Mouse (Mus musculus) c-Kit-negative CD71-positive TER-119-positive erythroid progenitor cells, embryonic 14.5 days (primary cell): Measurements from ENCODE around the gene Sez6l.
"Not testable (repeated sequence)": the region's sequence is repeated elsewhere in the genome, so short reads cannot be mapped to it uniquely, and the experiment has no call there.

Experiments used
- DNase-seq: peaks from one replicate; pipeline ENCODE4 v3.0.0-alpha.2; 2013; ENCODE audit warnings: low read depth, low spot score

The Sez6l gene

GRCm38 (mm10) chr5:112433004-112433403, 144.0 kb downstream of the Sez6l start:
- DNase-seq: peak; percentile 17

- DNase-seq: no peak
These were observed 145.0 kb downstream of the Sez6l start for GRCm38 (mm10) chr5:112432033-112432432.

- no peak for DNase-seq
These were observed 145.7 kb downstream of the Sez6l start for GRCm38 (mm10) chr5:112431120-112431775.

GRCm38 (mm10) chr5:112428944-112429343, 148.0 kb downstream of the Sez6l start:
- DNase-seq: no peak

- DNase-seq: peak; percentile 29
These were observed 149.7 kb downstream of the Sez6l start for GRCm38 (mm10) chr5:112427283-112427682.

- no peak for DNase-seq
These were observed 150.3 kb downstream of the Sez6l start for GRCm38 (mm10) chr5:112426635-112427034.

GRCm38 (mm10) chr5:112419535-112419934, 157.4 kb downstream of the Sez6l start:
- no peak for DNase-seq

- no peak for DNase-seq
These were observed 159.0 kb downstream of the Sez6l start for GRCm38 (mm10) chr5:112418023-112418422.

- no peak for DNase-seq
These were observed 160.3 kb downstream of the Sez6l start for GRCm38 (mm10) chr5:112416673-112417072.

GRCm38 (mm10) chr5:112412781-112413180, 164.2 kb downstream of the Sez6l start:
- not testable (repeated sequence) for DNase-seq

GRCm38 (mm10) chr5:112411514-112412335, 165.3 kb downstream of the Sez6l start:
- no peak for DNase-seq

GRCm38 (mm10) chr5:112411072-112411471, 165.9 kb downstream of the Sez6l start:
- no peak for DNase-seq

- DNase-seq: no peak
These were observed 167.7 kb downstream of the Sez6l start for GRCm38 (mm10) chr5:112409274-112409673.

- no peak for DNase-seq
These were observed 171.0 kb downstream of the Sez6l start for GRCm38 (mm10) chr5:112406017-112406416.

GRCm38 (mm10) chr5:112402437-112402836, 174.5 kb downstream of the Sez6l start:
- DNase-seq: no peak

GRCm38 (mm10) chr5:112399284-112399683, 177.7 kb downstream of the Sez6l start:
- DNase-seq: no peak

- no peak for DNase-seq
These were observed 180.9 kb downstream of the Sez6l start for GRCm38 (mm10) chr5:112396066-112396465.

GRCm38 (mm10) chr5:112394779-112395443, 182.1 kb downstream of the Sez6l start, which contains the start of gene Asphd2:
TSS of gene Asphd2 (minus strand) at chr5:112394866.
- DNase-seq: no peak

- DNase-seq: no peak
These were observed 182.6 kb downstream of the Sez6l start for GRCm38 (mm10) chr5:112394415-112394763.

GRCm38 (mm10) chr5:112393741-112394414, 183.1 kb downstream of the Sez6l start:
- DNase-seq: no peak

- no peak for DNase-seq
These were observed 185.2 kb downstream of the Sez6l start for GRCm38 (mm10) chr5:112391676-112392323.
